Mouse (Mus musculus) limb, embryonic 12.5 days (tissue): ENCODE measurements around the gene Cenps. TPM values are rescaled to one million over a fixed set of nuclear protein-coding genes. Genes with fewer than 3 reads are reported as not detected.

Source experiments
- ATAC-seq: fragments of 200-750 bp; cut with Nextera tagmentation; 2 replicates; pipeline ENCODE4 v1.8.0; 2017; ENCODE audit warnings: low read depth, moderate TSS enrichment; ENCODE audit not compliant: insufficient number of reproducible peaks, insufficient read depth, low FRiP score, low TSS enrichment
- H3K27ac ChIP-seq: fragments of 300-500 bp; sonication (generic); 2 replicates; pipeline ENCODE4 v1.5.1; 2016; ENCODE audit warnings: mild to moderate bottlenecking, moderate library complexity
- H3K27me3 ChIP-seq: fragments of 300-500 bp; sonication (generic); 2 replicates; pipeline ENCODE4 v1.6.1; 2016; ENCODE audit warnings: mild to moderate bottlenecking, moderate library complexity
- H3K36me3 ChIP-seq: fragments of 300-500 bp; sonication (generic); 2 replicates; pipeline ENCODE4 v1.6.1; 2016; ENCODE audit warnings: mild to moderate bottlenecking, moderate library complexity
- H3K4me1 ChIP-seq: fragments of 300-500 bp; sonication (generic); replicated peaks from 2 replicates; pipeline ENCODE4 v1.6.1; 2016
- H3K4me2 ChIP-seq: fragments of 300-500 bp; sonication (generic); 2 replicates; pipeline ENCODE4 v1.6.1; 2016; ENCODE audit warnings: mild to moderate bottlenecking, moderate library complexity
- H3K4me3 ChIP-seq: fragments of 300-500 bp; sonication (generic); replicated peaks from 2 replicates; pipeline ENCODE4 v1.5.1; 2016; ENCODE audit warnings: mild to moderate bottlenecking
- H3K9ac ChIP-seq: fragments of 300-500 bp; sonication (generic); replicated peaks from 2 replicates; pipeline ENCODE4 v1.6.1; 2016; ENCODE audit warnings: mild to moderate bottlenecking, moderate library complexity
- H3K9me3 ChIP-seq: fragments of 300-500 bp; sonication (generic); 2 replicates; pipeline ENCODE4 v1.6.1; 2016; ENCODE audit warnings: mild to moderate bottlenecking, moderate library complexity
- WGBS: fragments of 180-500 bp; shearing (Covaris S2); methylation state at CpG from one replicate; pipeline ENCODE4 v1.1.7; 2016; 5-methylcytosine and 5-hydroxymethylcytosine counted together
- polyA plus RNA-seq: library from polyadenylated mRNA; unstranded; fragments of >200 nt; fragmentation: Nextera tagmentation; extraction: Ambion mirVana; gene quantifications from 2 replicates; pipeline ENCODE4 v1.2.1, GENCODE M21; 2016

The Cenps gene
- polyA plus RNA-seq, 1 experiment from 2014 or later = 46.9 TPM

DNA sequence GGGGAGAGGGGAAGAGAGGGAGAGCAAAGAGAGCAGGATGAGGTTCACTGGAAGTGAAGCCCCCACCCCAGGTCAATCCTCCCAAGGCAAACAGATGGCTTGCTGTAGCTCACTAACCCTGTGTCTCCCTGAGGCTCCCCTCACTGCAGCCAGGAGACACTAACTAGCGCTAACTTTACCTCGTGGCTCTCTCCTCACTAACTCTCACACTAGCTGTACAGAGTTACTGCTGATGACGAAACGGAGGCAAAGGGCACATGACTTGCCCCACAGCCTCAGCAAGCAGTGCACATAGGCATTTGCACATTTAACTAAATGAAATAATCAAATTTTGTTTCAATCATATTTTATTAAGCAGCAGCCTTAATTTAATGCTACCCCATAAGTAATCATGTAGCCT is 59.2 kb downstream of the Cenps start:
- no peak for ATAC-seq
- Histone ChIP-seq H3K27me3 (no peaks in the 10 kb centered on the region), H3K4me3 (no peak overlapping the region), H3K4me1 (peaks cover 6% of the 10 kb centered on the region), H3K9ac (no peak overlapping the region), H3K27ac (no peak overlapping the region), H3K4me2 (no peak overlapping the region), H3K9me3 (no peaks in the 10 kb centered on the region), H3K36me3 (peaks cover 22% of the 10 kb centered on the region)
- WGBS = 51% methylated on average over 4 of the region's 4 CpGs

Other genes with a start within 250 kb of the Cenps start
- gene Pex14, start 37.8 kb downstream of the Cenps start, polyA plus RNA-seq = 55.2 and 55.9 TPM in 2 replicates
- gene Dffa, start 33.5 kb downstream of the Cenps start, polyA plus RNA-seq = 29.8 and 30.6 TPM in 2 replicates
- gene Cort, start 10.9 kb downstream of the Cenps start, polyA plus RNA-seq = 0.33 and 0.87 TPM in 2 replicates
- 121 and 122 TPM in 2 replicates for gene Pgd, start 29.1 kb upstream of the Cenps start, polyA plus RNA-seq
- 46.2 and 52.2 TPM in 2 replicates for gene Kif1b, start 170.1 kb upstream of the Cenps start, polyA plus RNA-seq